Mouse (Mus musculus) B cell, adult 2 months (primary cell): ENCODE data around the gene Ago3.

ENCODE experiments used
- DNase-seq, 2 experiments: peaks; one replicate each; pipeline ENCODE4 v3.0.0; 2022

Ago3 gene

GRCm38 (mm10) chr4:126415707-126416106 lies 13.6 kb downstream of the Ago3 start:
- DNase-seq: no peak

GRCm38 (mm10) chr4:126412526-126412925 lies 16.8 kb downstream of the Ago3 start:
- no peak for DNase-seq

GRCm38 (mm10) chr4:126371497-126371896 lies 57.9 kb downstream of the Ago3 start:
- DNase-seq: no peak

GRCm38 (mm10) chr4:126360069-126360468 lies 69.3 kb downstream of the Ago3 start:
- no peak for DNase-seq

GRCm38 (mm10) chr4:126343451-126343850 lies 85.9 kb downstream of the Ago3 start:
- DNase-seq: no peak

- no peak for DNase-seq
Measured at GRCm38 (mm10) chr4:126339461-126339860, 89.9 kb downstream of the Ago3 start.

- DNase-seq: peak; percentile 43 to 44
Measured at GRCm38 (mm10) chr4:126332358-126332757, 97.0 kb downstream of the Ago3 start.

- DNase-seq: no peak
Measured at GRCm38 (mm10) chr4:126331751-126332150, 97.6 kb downstream of the Ago3 start.

GRCm38 (mm10) chr4:126330295-126330694 lies 99.1 kb downstream of the Ago3 start:
- no peak for DNase-seq

GRCm38 (mm10) chr4:126326036-126326435 lies 103.3 kb downstream of the Ago3 start:
- DNase-seq: no peak

GRCm38 (mm10) chr4:126325281-126325861 lies 104.0 kb downstream of the Ago3 start, which contains the start of gene Tekt2:
Tekt2 (minus strand) TSS chr4:126325688.
- no peak for DNase-seq

- no peak for DNase-seq
Measured at GRCm38 (mm10) chr4:126324861-126325260, 104.5 kb downstream of the Ago3 start.

GRCm38 (mm10) chr4:126322646-126323045 lies 106.7 kb downstream of the Ago3 start:
- DNase-seq: no peak

GRCm38 (mm10) chr4:126321854-126322511 lies 107.4 kb downstream of the Ago3 start:
- DNase-seq: no peak

- DNase-seq: peak; percentile 100
Measured at GRCm38 (mm10) chr4:126321111-126321853, 108.1 kb downstream of the Ago3 start, which contains the start of gene Adprhl2. Adprhl2 (minus strand) TSS chr4:126321703.

GRCm38 (mm10) chr4:126319806-126320205 lies 109.5 kb downstream of the Ago3 start:
- DNase-seq: no peak

GRCm38 (mm10) chr4:126316443-126317040 lies 112.8 kb downstream of the Ago3 start:
- no peak for DNase-seq

- no peak for DNase-seq
Measured at GRCm38 (mm10) chr4:126315931-126316330, 113.4 kb downstream of the Ago3 start.

- DNase-seq: no peak
Measured at GRCm38 (mm10) chr4:126314393-126314792, 115.0 kb downstream of the Ago3 start.

- no peak for DNase-seq
Measured at GRCm38 (mm10) chr4:126313202-126313601, 116.2 kb downstream of the Ago3 start.

GRCm38 (mm10) chr4:126311566-126312200 lies 117.7 kb downstream of the Ago3 start:
- no peak for DNase-seq

- DNase-seq: no peak
Measured at GRCm38 (mm10) chr4:126310344-126310743, 119.0 kb downstream of the Ago3 start.

GRCm38 (mm10) chr4:126309922-126310309 lies 119.4 kb downstream of the Ago3 start:
- DNase-seq: peak; percentile 89 to 91
